Mouse (Mus musculus) T-helper 1 cell (primary cell): ENCODE measurements around the gene Zscan4-ps2.
"Not testable (repeated sequence)": the region's sequence is repeated elsewhere in the genome, so short reads cannot be mapped to it uniquely, and the experiment has no call there.

Experiments used
- in situ Hi-C: fragments of 300-600 bp; cut with MboI, MseI; formaldehyde crosslinking; loops from one replicate; pipeline ENCODE4 v1.15.1; 2025; ENCODE audit warnings: high pct_unique_total_duplicates

The Zscan4-ps2 gene

DNA sequence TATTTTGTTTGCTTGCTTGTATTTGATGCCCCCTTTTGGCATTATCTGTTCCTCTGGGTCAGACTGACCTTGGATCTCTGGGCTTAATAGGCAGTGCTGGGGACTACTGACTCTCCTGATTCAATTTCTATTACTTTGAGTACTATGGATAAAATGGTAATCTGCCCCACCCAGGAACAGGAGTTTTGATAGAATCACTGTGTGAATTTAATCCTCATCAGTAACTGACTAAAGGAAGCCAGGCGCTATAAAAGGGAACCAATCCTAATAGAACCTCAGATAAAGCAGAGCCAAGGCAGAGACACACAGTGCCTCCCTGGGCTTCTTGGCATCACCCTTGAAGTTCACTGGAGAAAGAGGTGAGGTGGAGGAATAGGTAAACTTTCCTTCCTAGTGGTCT is at the start of gene Zscan4-ps2:
TSS of gene Zscan4-ps2 (plus strand) at position 301 of the 400 bp plus-strand sequence.
- in situ Hi-C loops: not testable (repeated sequence)
